Mouse (Mus musculus) right cerebral cortex, postnatal 36 days (tissue): ENCODE data around the gene Csnk1d.

Experiments
- DNase-seq, 2 experiments: peaks; one replicate each; pipeline ENCODE4 v3.0.0; 2022; ENCODE audit warnings: low spot score in 2 of 2, mixed read lengths in 1 of 2

Gene Csnk1d

DNA sequence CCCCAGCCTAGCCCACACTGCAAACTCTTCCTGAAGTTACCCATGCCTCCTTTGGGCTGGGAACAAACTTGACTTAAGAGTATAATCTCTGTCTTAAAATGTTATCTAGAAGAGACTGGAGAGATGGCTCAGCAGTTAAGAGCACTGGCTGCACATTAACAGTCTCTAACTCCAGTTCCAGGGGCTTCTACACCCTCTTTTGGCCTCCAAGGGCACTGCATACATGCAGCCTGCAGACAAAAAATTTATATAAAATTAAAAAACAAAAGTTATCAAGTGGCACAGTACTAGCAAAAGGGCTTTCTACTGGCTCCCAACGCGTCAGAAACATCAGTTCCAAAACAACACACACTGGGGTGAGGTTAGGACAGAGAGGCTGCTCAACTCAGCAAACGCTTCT, 3.5 kb downstream of the Csnk1d start:
- DNase-seq, result no peak

DNA sequence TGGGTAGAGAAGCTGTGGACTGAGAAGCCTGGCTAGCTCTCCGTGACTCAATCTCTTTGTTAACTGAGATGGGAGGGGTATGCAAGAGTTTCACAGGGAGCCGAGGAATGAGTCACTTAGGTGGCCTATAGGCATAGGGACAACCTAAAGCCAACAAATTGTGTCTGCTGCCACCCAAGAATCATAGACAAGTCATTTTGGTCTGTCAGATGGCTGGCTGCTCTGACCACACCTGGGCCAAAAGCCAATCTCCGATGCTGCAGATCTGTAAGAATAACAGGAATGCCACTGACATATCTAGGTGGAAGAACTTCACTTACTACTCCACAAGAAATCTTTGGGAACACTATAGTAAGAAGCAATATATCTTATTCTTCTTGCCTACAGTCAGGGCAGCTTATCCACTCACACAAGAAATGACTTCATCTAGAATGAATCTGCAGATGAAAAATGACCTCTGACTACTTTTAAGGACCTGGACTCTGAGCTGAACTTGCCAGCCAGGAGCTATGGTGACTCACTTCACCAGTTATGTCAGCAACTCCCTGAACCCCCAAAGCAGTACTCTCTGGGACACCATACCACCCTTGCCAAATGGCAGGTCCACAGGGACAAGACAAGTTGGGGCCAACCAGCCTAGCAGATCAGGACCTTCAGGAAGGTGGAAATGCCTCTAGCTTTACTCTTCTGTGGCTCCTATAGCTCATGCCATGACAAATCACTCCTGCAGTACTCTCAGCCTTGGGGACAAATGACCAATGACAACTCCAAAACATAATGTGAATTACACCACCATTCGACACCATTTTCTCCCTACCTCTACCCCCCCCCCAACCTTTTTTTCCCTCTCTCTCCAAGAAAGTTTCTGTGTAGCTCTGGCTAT, 6.4 kb downstream of the Csnk1d start:
- DNase-seq, result no peak

- DNase-seq, result no peak
Observed at GRCm38 (mm10) chr11:120982459-120982858, 8.7 kb downstream of the Csnk1d start.

- DNase-seq, result no peak
Observed at GRCm38 (mm10) chr11:120981661-120982060, 9.5 kb downstream of the Csnk1d start.

DNA sequence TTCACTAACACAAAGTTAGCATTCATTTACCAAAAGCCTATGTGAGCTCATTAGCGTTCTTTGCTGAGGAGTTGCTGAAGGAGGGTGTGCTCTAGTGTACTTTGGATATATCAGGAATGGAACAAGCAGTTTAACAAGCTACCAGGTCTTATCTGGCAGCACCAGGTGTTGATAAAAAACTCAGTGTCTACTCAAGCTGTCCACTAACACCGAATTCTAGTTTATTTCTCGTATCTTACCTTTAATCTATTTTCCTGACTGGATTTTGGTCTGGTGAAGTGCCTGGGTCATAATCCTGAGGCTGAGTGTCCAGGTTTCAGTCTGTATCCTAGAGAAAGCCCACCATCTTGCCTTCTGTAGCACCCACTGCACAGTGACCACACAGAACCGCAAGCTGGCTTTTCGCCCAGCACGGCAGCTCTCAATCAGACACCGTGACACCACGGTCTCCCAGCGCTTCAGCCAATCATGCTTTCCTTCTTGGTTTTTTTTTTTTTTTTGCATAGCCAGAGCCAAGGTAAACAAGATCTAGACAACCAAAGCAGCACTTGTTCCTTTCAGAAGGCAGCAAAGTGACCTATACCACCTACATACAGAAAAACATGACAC, 10.6 kb downstream of the Csnk1d start:
- DNase-seq, result no peak

DNA sequence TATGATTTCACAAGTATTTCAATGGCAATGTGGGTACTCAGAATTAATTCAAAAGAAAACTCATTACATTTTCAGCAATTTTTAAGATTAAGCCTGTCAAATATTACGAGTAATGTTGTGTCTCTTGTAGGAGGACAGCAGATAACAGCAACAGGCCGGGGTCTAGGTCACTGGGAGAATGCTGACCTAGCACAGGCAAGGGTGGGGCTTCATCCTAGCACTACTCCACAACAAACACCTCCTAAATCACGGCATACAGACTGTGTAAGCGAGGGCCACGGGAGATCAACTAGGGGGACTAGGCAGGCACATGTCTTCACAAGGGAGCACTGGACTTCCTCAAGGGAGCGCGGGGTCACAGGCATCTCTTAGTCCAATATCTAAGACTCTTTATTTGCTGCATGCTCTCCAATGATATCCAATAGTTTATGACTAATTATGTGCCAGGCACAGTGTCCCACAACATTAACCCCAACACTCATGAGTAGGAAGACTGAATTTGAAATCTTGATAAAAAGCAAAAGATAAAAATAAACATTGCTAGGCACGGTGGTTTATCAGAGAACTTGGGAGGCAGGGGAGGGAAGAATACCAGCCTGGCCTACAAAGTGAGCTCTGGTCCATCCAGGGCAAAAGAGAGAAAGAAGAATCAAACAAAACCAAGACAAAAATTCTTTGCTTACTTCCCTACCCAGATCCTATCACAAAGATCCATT, 11.3 kb downstream of the Csnk1d start:
- no peak for DNase-seq

DNA sequence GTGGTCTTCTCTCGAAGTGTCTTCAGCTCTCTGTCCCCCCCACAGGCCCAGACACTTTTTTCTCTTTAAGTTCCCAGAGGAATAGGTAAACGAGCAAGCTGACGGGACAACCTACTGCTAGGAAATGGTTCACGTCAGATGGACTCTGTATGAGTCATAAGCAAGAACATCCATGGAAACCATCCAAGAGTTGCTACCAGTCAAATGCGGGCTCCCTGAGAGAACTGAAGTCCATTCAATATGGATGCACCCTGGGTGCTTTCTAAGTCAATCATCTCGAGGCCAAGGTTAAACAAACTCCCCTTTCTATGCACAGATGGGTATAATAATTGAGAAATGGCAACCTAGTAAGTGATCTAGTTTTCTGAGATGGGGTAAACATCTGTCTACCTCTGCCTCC, 17.8 kb downstream of the Csnk1d start:
- no peak for DNase-seq

- DNase-seq, result no peak
Observed at GRCm38 (mm10) chr11:120971237-120971636, 19.9 kb downstream of the Csnk1d start.

- no peak for DNase-seq
Observed at GRCm38 (mm10) chr11:120969742-120970141, 21.4 kb downstream of the Csnk1d start.

DNA sequence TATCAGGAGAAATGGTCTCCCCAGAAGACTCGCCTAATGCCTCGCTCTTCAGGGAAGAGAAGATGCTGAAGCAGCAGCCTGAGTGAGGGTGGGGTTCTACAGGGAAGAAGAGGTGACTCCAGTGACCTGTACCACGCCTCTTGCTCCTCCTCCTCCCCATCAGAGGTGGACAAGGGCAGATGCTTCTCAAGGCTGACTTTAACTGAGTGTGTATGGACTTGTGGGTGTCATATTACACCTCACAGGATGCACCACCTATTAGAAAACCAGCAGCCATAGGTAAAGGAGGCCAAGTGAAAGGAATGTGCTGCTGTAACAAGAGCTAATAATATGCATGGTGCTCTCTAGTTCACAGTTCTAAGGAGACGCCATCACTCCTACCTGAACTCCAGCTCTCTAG, 25.5 kb downstream of the Csnk1d start:
- no peak for DNase-seq

DNA sequence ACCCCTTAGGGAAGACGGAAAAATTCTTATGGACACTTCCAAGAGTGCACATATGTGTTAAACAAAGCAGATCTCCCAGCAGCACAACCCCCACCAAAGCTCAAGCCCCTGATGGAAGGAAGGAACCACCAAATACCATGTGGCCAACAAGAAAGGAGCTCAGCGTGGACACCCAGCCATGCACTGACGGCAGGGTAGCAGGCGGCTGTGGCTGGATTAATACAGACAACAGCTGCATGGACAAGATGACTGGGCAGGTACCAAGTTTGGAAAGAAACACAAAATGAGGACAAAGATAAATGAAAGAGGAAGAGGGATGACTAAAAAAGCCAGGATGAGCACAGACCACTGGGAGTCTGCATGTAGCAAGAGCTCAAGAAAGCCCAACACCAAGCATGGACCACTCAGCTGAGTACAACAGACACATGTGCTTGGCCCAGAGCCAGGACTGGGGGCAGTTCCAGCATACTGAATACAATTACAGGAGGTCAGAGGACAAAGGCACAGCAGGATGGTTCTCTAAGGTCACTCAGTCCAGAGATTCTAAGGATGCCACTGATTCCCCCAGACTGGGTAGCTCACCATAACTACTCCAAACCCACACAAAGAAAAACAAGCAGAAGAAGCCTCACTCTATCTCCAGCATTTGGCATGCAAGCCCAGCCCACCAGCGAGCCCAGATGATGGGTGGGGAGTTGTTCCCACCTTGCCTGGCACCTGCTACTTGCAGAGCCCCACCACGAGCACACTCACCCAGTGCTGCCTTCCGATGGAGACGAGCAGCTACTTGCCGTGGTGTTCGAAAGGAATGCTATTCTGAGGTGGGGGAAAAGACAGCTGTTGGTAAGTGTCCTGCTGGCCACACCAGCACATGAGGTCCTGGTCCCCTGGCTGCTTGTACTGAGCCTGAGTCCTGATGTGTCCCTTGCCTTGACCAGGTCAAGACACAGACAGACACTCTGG, 26.7 kb downstream of the Csnk1d start:
- no peak for DNase-seq

DNA sequence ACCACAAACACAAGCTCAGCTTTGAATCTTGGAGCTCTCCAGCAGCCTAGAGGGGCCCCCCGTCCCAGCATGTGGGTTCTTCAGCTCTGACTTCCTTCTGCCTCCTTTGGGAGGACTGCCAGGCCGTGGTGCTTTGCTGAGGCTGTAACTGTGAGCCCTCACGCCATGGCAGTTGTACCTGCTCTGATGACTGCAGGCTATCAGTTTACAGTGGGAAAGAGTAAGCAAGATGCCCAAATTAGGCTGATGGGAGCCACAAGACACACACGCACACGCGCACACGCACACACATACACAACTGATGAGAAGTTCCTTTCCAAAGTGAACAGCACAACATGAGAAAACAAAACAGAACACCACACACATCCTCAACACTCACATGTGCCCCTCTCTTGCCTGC, 28.2 kb downstream of the Csnk1d start:
- DNase-seq, result no peak

DNA sequence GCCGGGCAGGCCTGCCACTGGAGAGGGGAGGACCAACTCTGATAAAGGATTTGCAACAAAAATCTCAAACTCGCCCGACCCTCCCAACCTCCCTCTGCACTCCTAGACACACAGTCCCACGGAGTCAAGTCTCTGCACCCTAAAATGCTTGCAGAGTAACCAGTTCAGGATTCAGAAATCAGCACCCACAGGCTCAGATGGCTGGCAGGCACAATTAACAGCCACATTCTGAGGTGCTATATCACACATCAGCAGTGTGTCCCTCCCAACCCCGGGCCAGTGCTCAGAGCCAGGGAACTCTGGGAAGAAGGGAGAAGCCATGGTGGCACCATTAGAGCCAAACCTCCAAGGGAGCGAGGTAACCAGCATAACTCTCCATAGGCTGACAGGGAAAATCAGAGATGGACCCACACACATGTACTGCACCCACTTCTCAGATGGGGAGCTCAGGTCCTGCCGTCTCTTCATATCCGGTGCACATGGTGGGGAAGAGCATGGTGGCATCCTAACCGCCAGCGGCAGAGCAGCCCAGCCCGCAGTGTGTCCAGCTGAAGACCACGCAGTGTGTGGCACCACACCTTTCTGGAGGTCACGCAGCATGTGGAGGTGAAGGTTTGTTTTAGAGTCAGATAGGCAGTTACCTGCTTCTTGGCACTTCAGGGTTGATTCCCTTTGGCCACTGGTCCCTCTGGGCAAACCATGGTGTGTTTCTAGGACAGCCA, 28.9 kb downstream of the Csnk1d start:
- no peak for DNase-seq

DNA sequence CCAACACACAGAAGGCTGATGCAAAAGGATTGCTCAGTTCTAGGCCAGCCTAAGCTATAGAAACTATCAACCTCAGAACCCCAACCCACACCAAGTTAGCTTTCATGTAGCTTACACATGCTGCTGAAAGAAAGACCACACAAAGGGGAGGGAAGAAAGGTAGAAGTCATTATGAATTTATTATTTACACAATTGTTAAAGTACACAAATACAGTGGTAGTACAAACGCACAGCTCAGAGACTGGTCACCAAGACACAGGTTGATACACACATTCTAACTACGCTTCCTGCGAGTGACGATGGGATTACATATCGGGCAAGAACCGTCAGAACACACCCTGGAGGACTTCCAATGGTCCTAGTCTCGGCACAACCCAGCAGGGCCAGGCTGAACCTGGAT, 29.5 kb downstream of the Csnk1d start:
- DNase-seq, result no peak

- no peak for DNase-seq
Observed at GRCm38 (mm10) chr11:120960248-120960647, 30.9 kb downstream of the Csnk1d start.

DNA sequence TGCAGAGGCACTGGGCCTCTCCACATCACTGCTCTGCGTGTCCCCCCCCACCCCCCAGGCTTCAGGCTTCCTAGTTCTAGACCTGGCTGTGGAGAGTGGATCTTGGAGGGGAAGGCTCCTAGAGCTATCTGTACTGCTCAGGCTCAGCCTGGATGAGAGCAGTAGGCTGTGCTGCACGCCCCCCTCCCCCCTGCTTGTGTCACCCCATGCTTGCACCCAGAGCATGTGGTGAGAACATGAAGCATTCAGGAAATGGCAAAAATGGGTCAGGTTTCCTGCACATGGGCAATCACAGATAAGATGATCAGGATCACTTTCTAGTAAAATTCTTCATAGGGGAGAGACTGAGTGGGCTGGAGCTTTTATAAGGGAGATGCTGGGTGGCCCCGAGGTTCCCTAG, 31.6 kb downstream of the Csnk1d start:
- no peak for DNase-seq

GRCm38 (mm10) chr11:120959066-120959465, 32.1 kb downstream of the Csnk1d start:
- DNase-seq, result no peak

DNA sequence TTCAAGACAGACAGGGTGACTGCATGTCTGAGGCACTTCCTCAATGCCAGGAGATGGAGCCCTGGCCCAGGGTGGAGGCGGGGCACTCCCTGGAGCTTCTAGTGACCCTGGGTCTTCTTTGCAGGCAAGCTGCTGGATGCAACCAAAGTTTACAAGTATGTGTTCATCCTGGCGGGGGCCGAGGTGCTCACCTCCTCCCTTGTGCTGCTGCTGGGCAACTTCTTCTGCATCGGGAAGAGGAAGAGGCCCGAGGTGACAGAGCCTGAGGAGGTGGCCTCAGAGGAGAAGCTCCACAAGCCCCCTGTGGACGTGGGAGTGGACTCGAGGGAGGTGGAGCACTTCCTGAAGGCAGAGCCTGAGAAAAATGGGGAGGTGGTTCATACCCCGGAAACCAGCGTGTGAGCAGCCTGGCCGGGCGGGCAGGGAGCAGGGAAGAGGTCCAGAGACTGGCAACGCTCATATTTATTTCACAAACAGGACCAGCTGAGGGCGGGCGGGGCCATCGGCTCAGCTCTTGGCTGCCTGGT, 33.3 kb downstream of the Csnk1d start:
- no peak for DNase-seq

GRCm38 (mm10) chr11:120957052-120957451, 34.1 kb downstream of the Csnk1d start:
- no peak for DNase-seq

DNA sequence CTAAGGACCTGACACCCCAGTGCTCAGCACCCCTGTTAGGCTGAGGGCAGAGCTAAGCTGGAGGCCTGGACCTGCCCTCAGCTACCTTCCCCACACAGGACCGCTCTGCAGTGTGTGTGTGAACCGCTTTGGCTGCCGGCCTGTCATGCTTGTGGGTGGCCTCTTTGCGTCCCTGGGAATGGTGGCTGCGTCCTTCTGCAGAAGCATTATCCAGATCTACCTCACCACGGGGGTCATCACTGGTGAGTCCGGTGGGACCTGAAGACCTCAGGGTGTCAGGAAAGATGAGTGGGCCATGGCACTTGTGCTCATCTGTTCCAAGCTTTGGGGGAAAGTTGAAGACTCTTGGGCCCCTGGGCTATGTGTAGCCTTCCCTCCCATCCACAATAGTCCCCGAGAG, 35.4 kb downstream of the Csnk1d start:
- DNase-seq, result no peak

GRCm38 (mm10) chr11:120954936-120955335, 36.2 kb downstream of the Csnk1d start:
- no peak for DNase-seq
